Mouse (Mus musculus) thymus, adult 2 months (tissue): ENCODE measurements around the gene Ccnjl.

Source experiments
- CTCF ChIP-seq: fragments of 200-500 bp; IDR thresholded peaks from 2 replicates; pipeline ENCODE4 v1.5.1; 2012; ENCODE audit warnings: mild to moderate bottlenecking, control low read depth, low read length, moderate library complexity, borderline replicate concordance; ENCODE audit not compliant: control insufficient read depth, poor library complexity, insufficient read depth; ENCODE audit errors: extremely low read depth
- POLR2A ChIP-seq: fragments of 200-500 bp; IDR thresholded peaks from 2 replicates; pipeline ENCODE4 v1.6.1; 2012; ENCODE audit warnings: mild to moderate bottlenecking, low read length, control low read depth, moderate library complexity; ENCODE audit not compliant: control insufficient read depth, poor library complexity, insufficient read depth; ENCODE audit errors: extremely low read depth

DNA sequence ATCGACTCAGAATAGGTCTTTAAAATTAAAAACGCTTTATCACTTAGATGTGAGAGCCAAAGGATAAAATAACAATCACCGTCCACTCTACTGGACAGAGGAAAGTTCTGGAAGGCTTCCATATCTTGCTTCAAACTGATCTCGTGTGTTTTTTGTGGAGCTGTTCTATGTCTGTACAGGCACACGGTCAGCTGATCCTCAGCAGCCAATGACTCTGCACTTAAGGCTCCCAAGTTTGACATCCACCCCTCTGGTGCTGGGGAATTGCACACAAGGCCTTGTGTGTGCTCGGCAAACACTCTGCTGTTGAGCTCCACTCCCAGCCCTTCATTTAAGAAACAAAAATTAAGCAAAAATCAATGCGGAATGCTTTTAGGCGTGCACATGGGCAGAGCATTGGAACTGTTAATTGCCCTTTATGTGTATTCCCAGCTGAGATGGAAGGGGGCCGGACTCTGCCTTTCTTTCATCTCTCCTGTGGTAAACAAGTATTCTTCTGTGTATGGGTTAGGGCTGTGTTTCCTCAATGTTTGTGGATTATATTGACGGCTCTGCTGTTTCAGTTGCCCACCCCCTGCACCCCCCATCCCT lies 35.2 kb downstream of the Ccnjl start:
- no peak for TF ChIP-seq CTCF
- no peak for TF ChIP-seq POLR2A
